Mouse (Mus musculus): ENCODE measurements around the gene Hs3st6. TPM values are rescaled to one million over a fixed set of nuclear protein-coding genes. Genes with fewer than 3 reads are reported as not detected.

Hs3st6 gene
- polyA plus RNA-seq, 1 experiment from 2014 or later: not detected

DNA sequence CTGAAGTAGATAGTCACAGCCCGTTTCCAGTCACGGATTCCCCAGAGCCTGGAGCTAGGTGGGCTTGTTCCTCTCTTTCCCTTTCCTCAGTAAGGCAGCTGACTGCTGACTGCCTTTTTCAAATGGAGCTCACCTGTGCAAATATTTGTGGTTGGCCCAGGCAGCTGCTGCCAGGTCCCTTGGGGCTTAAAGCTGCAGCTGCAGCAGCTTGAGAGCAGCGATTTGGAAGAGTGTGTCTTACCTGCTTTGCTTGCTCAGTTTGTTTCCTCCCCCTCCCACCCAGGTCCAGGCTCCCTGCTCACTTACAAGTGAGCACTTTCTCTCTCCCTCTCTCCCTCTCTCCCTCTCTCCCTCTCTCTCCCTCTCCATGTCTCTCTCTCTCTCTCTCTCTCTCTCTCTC is 16.4 kb downstream of the Hs3st6 start:
- Histone ChIP-seq H3K27me3 (replicated peaks) (peaks cover 13% of the 10 kb centered on the region; the same call in 1 of the 2 replicates), H3K4me3 (no peak overlapping the region), H3K27ac (ENCODE audit: poor library complexity, severe bottlenecking) (no peak overlapping the region), H3K9ac (no peak overlapping the region), H3K9me3 (replicated peaks) (0 out of 2 replicates have a peak, but pooled peaks cover 8% of the 10 kb centered on the region), H3K36me3 (no peaks in the 10 kb centered on the region), H3K4me2 (no peak overlapping the region), H3K4me1 (replicated peaks) (peaks cover 20% of the 10 kb centered on the region)
- WGBS: 39% methylated on average over 3 of the region's 3 CpGs
- ATAC-seq (ENCODE audit: insufficient number of reproducible peaks, low FRiP score): no peak

DNA sequence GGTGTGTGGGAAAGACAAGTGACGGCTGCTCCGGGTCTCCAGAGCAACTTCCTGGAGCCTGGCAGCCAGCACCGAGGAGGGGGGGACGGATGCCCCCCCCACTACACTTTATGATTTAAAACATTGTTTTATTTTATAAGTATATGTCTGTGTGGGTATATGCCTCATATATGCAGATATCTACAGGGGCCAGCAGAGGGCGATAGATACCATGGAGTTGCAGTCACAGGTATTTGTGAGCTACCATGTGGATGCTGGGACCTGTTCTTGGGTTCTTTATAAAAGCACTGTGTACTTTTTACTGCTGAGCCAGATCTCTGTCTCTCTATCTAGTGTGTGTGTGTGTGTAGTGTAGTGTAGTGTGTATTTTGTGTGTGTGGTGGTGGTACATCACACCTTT is 20.5 kb downstream of the Hs3st6 start:
- Histone ChIP-seq H3K9ac (no peak overlapping the region), H3K4me2 (no peak overlapping the region), H3K36me3 (no peaks in the 10 kb centered on the region), H3K4me1 (replicated peaks) (no peaks in the 10 kb centered on the region; the same call in 1 of the 2 replicates), H3K27me3 (replicated peaks) (peaks cover 12% of the 10 kb centered on the region; the same call in 1 of the 2 replicates), H3K27ac (ENCODE audit: poor library complexity, severe bottlenecking) (no peak overlapping the region), H3K9me3 (replicated peaks) (0 out of 2 replicates have a peak, but pooled peaks cover 8% of the 10 kb centered on the region), H3K4me3 (no peak overlapping the region)
- 77% methylated on average over 5 of the region's 5 CpGs for WGBS
- no peak for ATAC-seq (ENCODE audit: insufficient number of reproducible peaks, low FRiP score)

DNA sequence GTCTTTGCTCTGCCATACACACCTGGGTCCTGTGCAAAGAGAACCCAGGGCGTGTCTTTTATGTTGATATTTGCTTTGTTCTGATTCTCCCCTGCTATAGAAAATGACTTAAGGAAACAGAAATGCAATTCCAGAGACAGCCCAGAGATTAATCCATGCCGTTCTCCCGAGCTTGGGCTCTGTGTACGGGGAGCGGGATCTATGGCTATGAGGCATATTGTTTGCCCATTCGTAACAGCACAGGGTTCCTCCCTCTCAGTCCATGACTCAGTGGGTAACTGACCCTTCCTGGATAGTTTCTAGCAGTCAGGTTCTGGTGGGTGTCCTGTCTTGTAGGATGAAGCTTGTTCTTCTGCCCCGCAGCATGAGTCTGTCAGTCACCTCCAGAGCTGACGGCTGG is 22.4 kb downstream of the Hs3st6 start:
- Histone ChIP-seq H3K27me3 (replicated peaks) (no peaks in the 10 kb centered on the region), H3K36me3 (no peaks in the 10 kb centered on the region), H3K9ac (no peak overlapping the region), H3K4me2 (no peak overlapping the region), H3K9me3 (replicated peaks) (0 out of 2 replicates have a peak, but pooled peaks cover 8% of the 10 kb centered on the region), H3K4me1 (replicated peaks) (no peaks in the 10 kb centered on the region; the same call in 1 of the 2 replicates), H3K4me3 (no peak overlapping the region), H3K27ac (ENCODE audit: poor library complexity, severe bottlenecking) (no peak overlapping the region)
- no peak for ATAC-seq (ENCODE audit: insufficient number of reproducible peaks, low FRiP score)
- 80% methylated on average over 8 of the region's 8 CpGs for WGBS

DNA sequence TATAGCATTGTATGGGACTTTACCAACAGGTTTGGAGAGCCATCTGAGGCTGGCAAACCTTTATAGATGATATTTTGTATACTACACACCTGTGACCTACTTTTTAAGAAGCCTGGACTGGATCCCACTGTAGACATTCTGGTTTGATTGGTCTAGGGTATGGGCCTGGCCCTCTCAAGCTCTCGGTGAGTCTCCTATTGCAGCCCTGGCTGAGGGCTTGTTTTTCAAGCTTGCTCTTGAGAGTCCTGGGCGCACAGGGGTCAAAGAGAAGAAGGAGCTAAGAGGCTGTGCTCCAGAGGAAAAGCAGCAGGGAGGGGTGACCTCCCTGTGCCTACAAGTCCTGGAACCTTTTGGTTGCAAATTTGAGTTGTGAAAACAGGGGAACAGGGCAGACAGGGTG is 24.3 kb downstream of the Hs3st6 start:
- 63% methylated on average over 2 of the region's 2 CpGs for WGBS
- no peak overlapping the region for H3K27ac ChIP-seq (ENCODE audit: poor library complexity, severe bottlenecking)
- no peaks in the 10 kb centered on the region for H3K36me3 ChIP-seq
- H3K27me3 ChIP-seq (replicated peaks): no peaks in the 10 kb centered on the region
- H3K4me3 ChIP-seq: no peak overlapping the region
- ATAC-seq (ENCODE audit: insufficient number of reproducible peaks, low FRiP score): no peak
- H3K9me3 ChIP-seq (replicated peaks): 0 out of 2 replicates have a peak, but pooled peaks cover 8% of the 10 kb centered on the region
- H3K4me1 ChIP-seq (replicated peaks): no peaks in the 10 kb centered on the region; the same call in 1 of the 2 replicates
- no peak overlapping the region for H3K4me2 ChIP-seq
- H3K9ac ChIP-seq: no peak overlapping the region

DNA sequence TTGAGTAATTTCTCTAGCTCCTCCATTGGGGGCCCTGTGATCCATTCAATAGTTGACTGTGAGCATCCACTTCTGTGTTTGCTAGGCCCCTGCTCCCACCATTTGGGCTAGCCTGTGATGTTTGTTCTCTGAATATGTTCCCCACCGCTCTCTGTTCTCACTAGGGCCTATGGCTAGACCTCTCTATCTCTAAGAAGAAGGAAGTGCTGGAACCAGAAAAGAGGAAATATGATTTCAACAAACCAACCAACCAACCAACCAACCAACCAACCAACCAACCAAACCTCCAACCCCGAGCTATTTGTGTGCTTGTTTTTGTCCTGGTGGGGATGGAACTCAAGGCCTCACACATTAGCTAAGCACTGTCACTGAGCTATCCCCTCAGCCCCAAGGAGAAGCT is 28.0 kb downstream of the Hs3st6 start:
- Histone ChIP-seq H3K27ac (ENCODE audit: poor library complexity, severe bottlenecking) (no peak overlapping the region), H3K4me1 (replicated peaks) (no peaks in the 10 kb centered on the region), H3K4me3 (no peak overlapping the region), H3K9ac (no peak overlapping the region), H3K27me3 (replicated peaks) (no peaks in the 10 kb centered on the region), H3K36me3 (no peaks in the 10 kb centered on the region), H3K4me2 (no peak overlapping the region), H3K9me3 (replicated peaks) (no peaks in the 10 kb centered on the region)
- ATAC-seq (ENCODE audit: insufficient number of reproducible peaks, low FRiP score): no peak
- WGBS: 88% methylated on average over 2 of the region's 2 CpGs

DNA sequence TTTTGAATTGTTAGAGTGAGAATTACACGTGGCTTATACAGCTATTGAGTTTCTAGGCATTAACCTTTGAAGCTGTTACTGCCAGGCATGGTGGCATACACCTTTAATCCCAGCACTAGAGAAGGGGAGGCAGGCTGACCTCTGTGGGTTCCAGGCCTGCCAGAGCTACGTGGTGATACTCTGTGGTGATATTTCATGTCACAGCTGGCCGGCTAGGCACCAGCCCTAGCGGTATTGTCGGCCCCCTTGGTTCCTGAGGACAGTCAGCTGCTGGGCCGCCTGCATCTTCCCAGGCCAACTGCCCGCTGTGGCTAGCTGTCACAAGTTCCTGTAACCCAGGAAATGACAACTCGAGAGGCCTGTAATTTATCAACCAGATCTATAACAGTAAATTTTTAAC is 39.4 kb downstream of the Hs3st6 start:
- peaks cover 8% of the 10 kb centered on the region for H3K27me3 ChIP-seq (replicated peaks)
- no peaks in the 10 kb centered on the region for H3K36me3 ChIP-seq
- H3K27ac ChIP-seq (ENCODE audit: poor library complexity, severe bottlenecking): no peak overlapping the region
- ATAC-seq (ENCODE audit: insufficient number of reproducible peaks, low FRiP score): no peak
- no peaks in the 10 kb centered on the region for H3K4me1 ChIP-seq (replicated peaks)
- H3K4me2 ChIP-seq: no peak overlapping the region
- no peaks in the 10 kb centered on the region for H3K9me3 ChIP-seq (replicated peaks)
- 60% methylated on average over 8 of the region's 8 CpGs for WGBS
- no peak overlapping the region for H3K4me3 ChIP-seq
- no peak overlapping the region for H3K9ac ChIP-seq

DNA sequence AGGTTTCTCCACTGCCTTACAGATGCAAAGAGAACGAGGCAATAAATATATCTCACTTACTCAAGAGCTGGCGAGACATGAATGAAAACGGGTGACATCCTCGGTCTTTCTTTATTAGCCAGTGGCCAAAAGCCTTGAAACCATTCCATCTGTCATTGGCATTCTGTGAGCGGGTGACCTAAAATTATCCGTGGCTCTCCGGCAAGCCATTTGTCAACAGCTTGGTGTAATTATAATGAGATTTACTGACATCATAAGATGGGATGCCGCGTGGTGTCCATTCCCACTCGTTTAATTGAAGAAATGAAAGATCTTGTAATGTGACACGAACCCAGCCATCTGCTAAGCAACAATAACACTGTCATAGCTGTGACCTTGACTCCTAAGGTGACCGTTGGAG is 42.0 kb downstream of the Hs3st6 start:
- peaks cover 16% of the 10 kb centered on the region for H3K27me3 ChIP-seq (replicated peaks)
- no peak overlapping the region for H3K27ac ChIP-seq (ENCODE audit: poor library complexity, severe bottlenecking)
- no peaks in the 10 kb centered on the region for H3K9me3 ChIP-seq (replicated peaks)
- H3K4me1 ChIP-seq (replicated peaks): no peaks in the 10 kb centered on the region; the same call in 1 of the 2 replicates
- 80% methylated on average over 12 of the region's 12 CpGs for WGBS
- H3K36me3 ChIP-seq: no peaks in the 10 kb centered on the region
- H3K4me2 ChIP-seq: no peak overlapping the region
- no peak overlapping the region for H3K4me3 ChIP-seq
- no peak overlapping the region for H3K9ac ChIP-seq
- no peak for ATAC-seq (ENCODE audit: insufficient number of reproducible peaks, low FRiP score)

DNA sequence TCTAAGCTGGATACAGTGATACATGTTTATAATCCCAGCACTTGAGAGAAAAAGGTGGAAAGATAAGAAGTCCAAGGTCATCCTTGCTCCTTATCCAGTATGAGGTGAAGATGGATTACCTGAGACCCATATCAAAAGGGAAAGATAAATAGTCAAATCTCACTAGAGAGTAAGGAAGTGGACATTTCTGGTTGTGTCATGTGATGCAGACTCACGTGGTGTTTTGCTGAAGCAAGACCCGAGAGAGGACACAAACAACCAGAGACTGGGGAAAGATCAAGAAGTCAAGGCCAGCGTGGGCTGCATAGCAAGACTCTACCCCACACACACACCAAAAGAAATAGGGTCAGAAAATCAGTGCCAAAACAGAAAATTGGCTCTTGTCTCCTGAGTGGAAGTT is 44.2 kb downstream of the Hs3st6 start:
- Histone ChIP-seq H3K4me2 (no peak overlapping the region), H3K4me3 (no peak overlapping the region), H3K27ac (ENCODE audit: poor library complexity, severe bottlenecking) (no peak overlapping the region), H3K36me3 (no peaks in the 10 kb centered on the region), H3K9ac (no peak overlapping the region), H3K4me1 (replicated peaks) (no peaks in the 10 kb centered on the region; the same call in 1 of the 2 replicates), H3K27me3 (replicated peaks) (0 out of 2 replicates have a peak, but pooled peaks cover 8% of the 10 kb centered on the region), H3K9me3 (replicated peaks) (no peaks in the 10 kb centered on the region)
- 60% methylated on average over 3 of the region's 3 CpGs for WGBS
- no peak for ATAC-seq (ENCODE audit: insufficient number of reproducible peaks, low FRiP score)

DNA sequence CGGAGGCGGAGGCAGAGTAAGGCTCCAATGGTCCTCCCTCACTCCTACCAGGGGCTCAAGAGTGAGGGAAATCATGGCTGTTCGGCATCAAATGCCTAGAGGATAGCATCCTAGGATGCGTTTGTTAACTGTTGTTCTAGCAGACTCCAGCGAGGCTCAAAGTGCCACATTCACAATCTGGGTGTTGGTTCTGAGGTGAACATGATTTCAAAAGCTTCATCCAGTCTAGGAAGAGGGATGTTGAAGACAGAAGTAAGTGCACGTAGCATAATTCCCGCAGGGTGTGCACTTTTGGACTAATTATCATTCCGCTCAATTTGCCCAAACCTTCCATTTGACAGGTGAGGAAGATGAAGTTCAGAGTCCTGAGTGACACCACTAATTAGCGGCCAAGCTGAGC is 45.4 kb downstream of the Hs3st6 start:
- ATAC-seq (ENCODE audit: insufficient number of reproducible peaks, low FRiP score): no peak
- Histone ChIP-seq H3K9me3 (replicated peaks) (no peaks in the 10 kb centered on the region), H3K4me2 (no peak overlapping the region), H3K27ac (ENCODE audit: poor library complexity, severe bottlenecking) (no peak overlapping the region), H3K27me3 (replicated peaks) (0 out of 2 replicates have a peak, but pooled peaks cover 8% of the 10 kb centered on the region), H3K4me1 (replicated peaks) (no peaks in the 10 kb centered on the region; the same call in 1 of the 2 replicates), H3K9ac (no peak overlapping the region), H3K36me3 (no peaks in the 10 kb centered on the region), H3K4me3 (no peak overlapping the region)
- WGBS: 50% methylated on average over 9 of the region's 9 CpGs

DNA sequence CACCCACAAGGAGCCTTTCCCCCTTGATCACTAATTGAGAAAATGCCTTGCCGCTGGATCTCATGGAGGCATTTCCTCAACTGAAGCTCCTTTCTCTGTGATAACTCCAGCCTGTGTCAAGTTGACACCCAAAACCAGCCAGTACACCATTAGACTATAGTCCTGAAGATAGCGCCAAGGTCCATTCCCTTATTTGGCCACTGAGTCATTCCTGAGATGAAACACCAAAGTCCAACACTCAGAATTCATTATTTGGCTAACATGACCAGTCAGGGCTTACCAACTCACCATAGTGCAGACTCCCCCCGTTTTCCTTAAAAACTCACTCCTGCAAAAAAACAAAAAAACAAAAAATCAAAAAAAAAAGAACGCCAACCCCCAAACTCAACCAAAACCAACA is 46.7 kb downstream of the Hs3st6 start:
- WGBS: 86% methylated on average over 4 of the region's 4 CpGs
- Histone ChIP-seq H3K36me3 (no peaks in the 10 kb centered on the region), H3K9ac (no peak overlapping the region), H3K27ac (ENCODE audit: poor library complexity, severe bottlenecking) (no peak overlapping the region), H3K4me3 (no peak overlapping the region), H3K4me1 (replicated peaks) (peaks cover 2% of the 10 kb centered on the region; the same call in 1 of the 2 replicates), H3K27me3 (replicated peaks) (peaks cover 10% of the 10 kb centered on the region; the same call in 1 of the 2 replicates), H3K4me2 (no peak overlapping the region), H3K9me3 (replicated peaks) (no peaks in the 10 kb centered on the region)
- ATAC-seq (ENCODE audit: insufficient number of reproducible peaks, low FRiP score): no peak

DNA sequence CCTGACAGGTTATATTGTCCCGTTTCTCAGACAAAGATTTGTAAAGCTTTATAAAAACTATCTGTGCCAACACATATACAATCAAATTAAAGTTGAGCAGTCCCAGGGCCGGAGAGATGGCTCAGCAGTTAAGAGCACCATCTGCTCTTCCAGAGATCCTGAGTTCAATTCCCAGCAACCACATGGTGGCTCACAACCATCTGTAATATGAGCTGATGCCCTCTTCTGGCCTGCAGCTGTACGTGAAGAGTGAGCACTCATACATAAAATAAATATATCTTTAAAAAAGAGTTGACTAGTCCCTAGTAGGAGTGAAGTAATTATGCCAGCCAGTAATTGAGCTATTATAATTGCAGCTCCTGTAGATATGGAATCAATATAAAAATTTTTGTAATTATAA is 47.7 kb downstream of the Hs3st6 start:
- Histone ChIP-seq H3K27me3 (replicated peaks) (peaks cover 19% of the 10 kb centered on the region), H3K27ac (ENCODE audit: poor library complexity, severe bottlenecking) (no peak overlapping the region), H3K4me2 (no peak overlapping the region), H3K9ac (no peak overlapping the region), H3K4me3 (no peak overlapping the region), H3K36me3 (no peaks in the 10 kb centered on the region), H3K9me3 (replicated peaks) (no peaks in the 10 kb centered on the region), H3K4me1 (replicated peaks) (peaks cover 2% of the 10 kb centered on the region; the same call in 1 of the 2 replicates)
- 65% methylated on average over 3 of the region's 3 CpGs for WGBS
- ATAC-seq (ENCODE audit: insufficient number of reproducible peaks, low FRiP score): no peak
